Mouse (Mus musculus) hindbrain, embryonic 10.5 days (tissue): Measurements from ENCODE around the gene Tstd1. TPM values are rescaled to one million over a fixed set of nuclear protein-coding genes. Genes with fewer than 3 reads are reported as not detected.

Experiments
- DNase-seq: peaks from one replicate; pipeline ENCODE4 v3.0.0-alpha.2; 2017; ENCODE audit warnings: low spot score
- H3K27ac ChIP-seq: fragments of 300-500 bp; sonication (generic); 2 replicates; pipeline ENCODE4 v1.5.1; 2016; ENCODE audit warnings: mild to moderate bottlenecking, moderate library complexity
- H3K27me3 ChIP-seq: fragments of 300-500 bp; sonication (generic); 2 replicates; pipeline ENCODE4 v1.6.1; 2016; ENCODE audit warnings: mild to moderate bottlenecking; ENCODE audit not compliant: poor library complexity, insufficient read depth, severe bottlenecking
- H3K36me3 ChIP-seq: fragments of 300-500 bp; sonication (generic); 2 replicates; pipeline ENCODE4 v1.6.1; 2016; ENCODE audit warnings: mild to moderate bottlenecking, moderate library complexity
- H3K4me1 ChIP-seq: fragments of 300-500 bp; sonication (generic); replicated peaks from 2 replicates; pipeline ENCODE4 v1.6.1; 2016; ENCODE audit warnings: mild to moderate bottlenecking
- H3K4me3 ChIP-seq: fragments of 300-500 bp; sonication (generic); 2 replicates; pipeline ENCODE4 v1.5.1; 2016; ENCODE audit warnings: mild to moderate bottlenecking, moderate library complexity
- H3K9me3 ChIP-seq: fragments of 300-500 bp; sonication (generic); 2 replicates; pipeline ENCODE4 v1.6.1; 2016; ENCODE audit warnings: mild to moderate bottlenecking, moderate library complexity
- WGBS: fragments of 180-500 bp; shearing (Covaris S2); methylation state at CpG from one replicate; pipeline ENCODE4 v1.1.7; 2016; 5-methylcytosine and 5-hydroxymethylcytosine counted together
- polyA plus RNA-seq: library from polyadenylated mRNA; unstranded; fragments of >200 nt; fragmentation: Nextera tagmentation; extraction: Ambion mirVana; gene quantifications from 2 replicates; pipeline ENCODE4 v1.2.1, GENCODE M21; 2016

Gene Tstd1
- polyA plus RNA-seq, 1 experiment from 2014 or later: 10.1 TPM

GRCm38 (mm10) chr1:171390101-171390500, 28.6 kb upstream of the Tstd1 start:
- no peaks in the 10 kb centered on the region for H3K36me3 ChIP-seq
- peaks cover 20% of the 10 kb centered on the region for H3K4me1 ChIP-seq
- DNase-seq: no peak
- peaks cover 8% of the 10 kb centered on the region for H3K27me3 ChIP-seq
- H3K9me3 ChIP-seq: no peaks in the 10 kb centered on the region
- no peak overlapping the region for H3K27ac ChIP-seq
- no peak overlapping the region for H3K4me3 ChIP-seq
- WGBS: 89% methylated on average over 4 of the region's 4 CpGs

DNA sequence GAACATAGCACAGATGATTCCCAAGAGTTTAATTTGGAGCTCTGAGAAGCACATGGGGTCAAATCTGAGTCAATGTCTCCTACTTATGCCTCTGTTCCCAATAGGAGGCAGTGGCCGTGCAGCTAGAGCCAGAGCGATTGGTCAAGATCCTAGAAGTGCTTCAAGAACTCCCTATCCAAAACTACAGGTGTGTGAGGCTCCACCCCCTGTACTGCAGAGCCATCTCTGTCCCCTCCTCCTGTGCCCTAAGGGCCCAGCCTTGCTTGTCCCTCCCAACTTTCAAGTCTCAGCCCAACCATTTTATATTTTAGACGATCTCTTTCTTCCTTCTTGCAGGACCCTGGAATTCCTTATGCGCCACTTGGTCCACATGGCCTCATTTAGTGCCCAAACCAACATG, 16.9 kb upstream of the Tstd1 start:
- DNase-seq: no peak
- Histone ChIP-seq H3K27ac (no peak overlapping the region), H3K4me3 (no peak overlapping the region), H3K4me1 (no peaks in the 10 kb centered on the region), H3K36me3 (no peaks in the 10 kb centered on the region), H3K27me3 (no peaks in the 10 kb centered on the region; the same call in 1 of the 2 replicates), H3K9me3 (no peaks in the 10 kb centered on the region)
- WGBS: 81% methylated on average over 4 of the region's 4 CpGs

GRCm38 (mm10) chr1:171402991-171403390, 15.7 kb upstream of the Tstd1 start:
- DNase-seq: no peak
- no peaks in the 10 kb centered on the region for H3K9me3 ChIP-seq
- 87% methylated on average over 9 of the region's 9 CpGs for WGBS
- no peak overlapping the region for H3K27ac ChIP-seq
- no peaks in the 10 kb centered on the region for H3K4me1 ChIP-seq
- H3K27me3 ChIP-seq: peaks cover 8% of the 10 kb centered on the region
- no peak overlapping the region for H3K4me3 ChIP-seq
- no peaks in the 10 kb centered on the region for H3K36me3 ChIP-seq

GRCm38 (mm10) chr1:171407263-171407662, 11.4 kb upstream of the Tstd1 start:
- DNase-seq: no peak
- no peaks in the 10 kb centered on the region for H3K9me3 ChIP-seq
- H3K27ac ChIP-seq: no peak overlapping the region
- H3K36me3 ChIP-seq: no peaks in the 10 kb centered on the region
- peaks cover 1% of the 10 kb centered on the region; the same call in 1 of the 2 replicates for H3K4me1 ChIP-seq
- H3K4me3 ChIP-seq: no peak overlapping the region
- H3K27me3 ChIP-seq: peaks cover 28% of the 10 kb centered on the region
- WGBS: 77% methylated on average over 5 of the region's 5 CpGs

DNA sequence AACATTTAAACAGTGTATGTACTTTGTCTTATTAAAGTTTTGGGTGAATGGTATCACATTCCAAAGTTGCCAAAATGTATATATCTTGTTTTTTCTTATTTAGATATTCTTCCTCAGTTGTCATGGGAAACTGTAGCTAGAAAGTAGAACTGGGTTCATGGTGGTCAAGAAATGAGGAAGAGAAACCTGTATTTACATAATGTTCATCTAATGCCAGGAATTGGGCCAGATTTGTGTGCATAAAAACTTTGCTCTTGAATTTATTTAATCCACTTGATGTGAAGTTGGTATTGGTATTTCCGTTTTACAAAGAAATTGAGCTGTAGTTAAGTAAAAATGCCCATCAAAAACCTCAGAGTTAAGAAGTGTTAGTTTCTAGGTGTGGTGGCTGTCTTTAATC, 8.4 kb upstream of the Tstd1 start:
- DNase-seq: no peak
- 92% methylated on average over 1 of the region's 1 CpGs for WGBS

DNA sequence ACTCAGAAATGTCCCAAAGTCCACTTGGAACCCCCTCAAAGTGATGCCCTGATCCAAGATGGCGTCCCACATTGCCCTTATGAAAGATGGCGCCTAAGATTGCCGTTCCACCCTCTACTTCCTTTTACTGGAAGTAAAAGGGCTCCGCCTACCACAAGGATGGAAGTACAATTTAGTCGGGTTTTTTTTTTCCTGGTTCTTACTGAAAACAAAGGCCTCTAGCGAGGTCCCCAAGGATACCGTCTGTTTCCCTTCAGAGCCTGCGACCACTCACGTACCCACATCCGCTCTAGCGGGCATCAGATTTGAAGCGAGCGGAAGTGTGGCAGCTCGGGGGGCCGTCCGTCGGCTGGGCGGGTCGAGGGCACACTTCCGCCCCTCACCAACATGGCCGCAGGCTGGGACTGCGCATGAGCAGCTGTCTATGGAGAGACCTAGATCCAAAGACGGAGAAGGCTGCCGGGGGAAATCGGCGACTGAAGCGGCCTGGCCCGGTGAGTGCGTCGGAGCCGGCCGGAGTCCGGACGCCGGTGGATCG, 7.7 kb upstream of the Tstd1 start, which contains the start of gene Usf1:
Usf1 (plus strand) TSS at position 367 of the 538 bp plus-strand sequence.
- Histone ChIP-seq H3K27me3 (peaks cover 28% of the 10 kb centered on the region), H3K4me3 (peak within 1 kb of the TSS; percentile 96), H3K27ac (peak within 1 kb of the TSS; percentile 99), H3K9me3 (no peaks in the 10 kb centered on the region), H3K4me1 (peaks cover 21% of the 10 kb centered on the region), H3K36me3 (peaks cover 25% of the 10 kb centered on the region)
- peak; percentile 96 for DNase-seq
- WGBS: under 1% methylated on average over 36 of the region's 36 CpGs

More for the DNA sequence above, 8.4 kb upstream of the Tstd1 start:
- Histone ChIP-seq H3K36me3 (peaks cover 17% of the 10 kb centered on the region), H3K4me3 (no peak overlapping the region), H3K27me3 (peaks cover 28% of the 10 kb centered on the region), H3K4me1 (peaks cover 21% of the 10 kb centered on the region), H3K27ac (no peak overlapping the region), H3K9me3 (no peaks in the 10 kb centered on the region)

- Histone ChIP-seq H3K36me3 (peaks cover 30% of the 10 kb centered on the region), H3K4me1 (peaks cover 21% of the 10 kb centered on the region), H3K9me3 (no peaks in the 10 kb centered on the region), H3K4me3 (peak overlapping the region; percentile 96), H3K27ac (peak overlapping the region; percentile 99), H3K27me3 (peaks cover 28% of the 10 kb centered on the region)
- DNase-seq: no peak
- WGBS: under 1% methylated on average over 39 of the region's 39 CpGs
Observed at GRCm38 (mm10) chr1:171411492-171411941, 7.2 kb upstream of the Tstd1 start.

GRCm38 (mm10) chr1:171412001-171412441, 6.7 kb upstream of the Tstd1 start:
- peak overlapping the region; percentile 99 for H3K27ac ChIP-seq
- peaks cover 21% of the 10 kb centered on the region for H3K4me1 ChIP-seq
- peaks cover 35% of the 10 kb centered on the region for H3K36me3 ChIP-seq
- DNase-seq: peak; percentile 65
- WGBS: 2% methylated on average over 20 of the region's 20 CpGs
- peak overlapping the region; percentile 96 for H3K4me3 ChIP-seq
- peaks cover 28% of the 10 kb centered on the region for H3K27me3 ChIP-seq
- H3K9me3 ChIP-seq: no peaks in the 10 kb centered on the region

GRCm38 (mm10) chr1:171412446-171412845, 6.2 kb upstream of the Tstd1 start:
- 55% methylated on average over 3 of the region's 3 CpGs for WGBS
- peak overlapping the region; percentile 99 for H3K27ac ChIP-seq
- H3K9me3 ChIP-seq: no peaks in the 10 kb centered on the region
- peaks cover 21% of the 10 kb centered on the region for H3K4me1 ChIP-seq
- peaks cover 25% of the 10 kb centered on the region for H3K27me3 ChIP-seq
- H3K36me3 ChIP-seq: peaks cover 39% of the 10 kb centered on the region
- DNase-seq: peak; percentile 21
- peak overlapping the region; percentile 96 for H3K4me3 ChIP-seq

DNA sequence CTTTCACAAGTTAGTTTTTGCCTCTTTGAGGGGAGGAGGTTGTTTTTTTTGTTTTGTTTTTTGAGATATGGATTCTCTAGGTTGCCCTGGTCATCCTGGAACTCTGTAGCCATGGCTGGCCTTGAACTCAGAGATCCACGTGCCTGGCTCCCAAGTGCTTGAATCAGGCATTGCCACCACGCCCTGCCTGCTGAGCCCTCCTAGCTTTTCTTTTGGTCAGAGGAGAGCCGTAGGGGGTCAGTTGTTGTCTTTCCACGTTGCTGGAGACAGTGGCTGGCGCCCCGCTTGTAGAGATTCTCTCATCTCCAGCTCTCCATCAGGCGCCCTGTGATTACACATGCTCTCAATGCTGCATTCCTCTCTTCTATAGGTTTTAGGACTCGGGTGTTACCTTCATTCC, 5.1 kb upstream of the Tstd1 start:
- peaks cover 51% of the 10 kb centered on the region for H3K36me3 ChIP-seq
- H3K27me3 ChIP-seq: peaks cover 13% of the 10 kb centered on the region
- no peak overlapping the region for H3K27ac ChIP-seq
- peaks cover 21% of the 10 kb centered on the region for H3K4me1 ChIP-seq
- H3K4me3 ChIP-seq: peak overlapping the region; percentile 96; the same call in 1 of the 2 replicates
- no peak for DNase-seq
- no peaks in the 10 kb centered on the region for H3K9me3 ChIP-seq
- 76% methylated on average over 8 of the region's 8 CpGs for WGBS

GRCm38 (mm10) chr1:171419291-171419882, 715 bp downstream of the Tstd1 start:
- 66% methylated on average over 12 of the region's 12 CpGs for WGBS
- H3K36me3 ChIP-seq: peaks cover 70% of the 10 kb centered on the region
- H3K27ac ChIP-seq: no peak overlapping the region

GRCm38 (mm10) chr1:171419905-171420304, 1.2 kb downstream of the Tstd1 start:
- no peaks in the 10 kb centered on the region for H3K27me3 ChIP-seq
- WGBS: 79% methylated on average over 5 of the region's 5 CpGs
- H3K9me3 ChIP-seq: no peaks in the 10 kb centered on the region
- H3K36me3 ChIP-seq: peaks cover 65% of the 10 kb centered on the region
- H3K27ac ChIP-seq: no peak overlapping the region
- no peak for DNase-seq
- H3K4me3 ChIP-seq: no peak overlapping the region
- H3K4me1 ChIP-seq: peaks cover 5% of the 10 kb centered on the region

More at GRCm38 (mm10) chr1:171419291-171419882, 715 bp downstream of the Tstd1 start:
- DNase-seq: no peak
- Histone ChIP-seq H3K9me3 (no peaks in the 10 kb centered on the region), H3K4me3 (no peak overlapping the region), H3K27me3 (no peaks in the 10 kb centered on the region), H3K4me1 (peaks cover 5% of the 10 kb centered on the region)

DNA sequence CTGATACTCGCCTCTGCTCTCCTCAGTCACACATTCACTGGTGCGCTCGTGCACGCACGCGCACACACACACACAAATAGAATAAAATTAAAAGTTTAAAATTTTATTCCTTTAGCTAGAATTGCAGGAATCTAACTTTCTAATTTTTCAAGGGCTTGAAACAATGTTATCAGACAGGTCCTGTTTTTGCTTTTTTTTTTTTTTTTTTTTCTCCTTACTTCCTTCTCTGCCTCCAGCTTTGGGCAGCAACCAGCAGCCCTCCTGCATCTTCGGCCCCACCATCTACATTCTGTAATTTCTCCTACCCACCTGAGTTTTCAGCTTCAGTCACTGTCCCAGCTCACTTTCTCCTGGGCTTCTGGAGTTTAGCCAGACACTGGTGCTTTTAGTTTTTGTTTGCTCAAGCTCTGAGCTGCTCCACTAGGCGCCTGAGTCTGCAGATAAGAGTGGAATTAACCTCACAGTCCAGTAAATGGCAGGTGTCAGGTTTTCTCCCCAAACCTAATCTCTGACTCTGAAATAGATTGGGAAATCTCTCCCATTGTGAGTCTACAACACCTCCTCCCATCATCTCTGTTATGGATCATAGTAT, 3.9 kb downstream of the Tstd1 start:
- Histone ChIP-seq H3K36me3 (peaks cover 38% of the 10 kb centered on the region), H3K4me1 (peaks cover 5% of the 10 kb centered on the region), H3K27ac (no peak overlapping the region), H3K4me3 (no peak overlapping the region), H3K9me3 (no peaks in the 10 kb centered on the region), H3K27me3 (no peaks in the 10 kb centered on the region)
- WGBS: 91% methylated on average over 8 of the region's 8 CpGs
- DNase-seq: no peak
